Mouse (Mus musculus) adrenal gland, postnatal 10 days (tissue): ENCODE measurements around the gene Nfkbie. TPM values are rescaled to one million over a fixed set of nuclear protein-coding genes. Genes with fewer than 3 reads are reported as not detected.

ENCODE experiments used
- DNase-seq: peaks from one replicate; pipeline ENCODE4 v3.0.0; 2021; ENCODE audit warnings: mixed read lengths
- total RNA-seq, 2 experiments: library from RNA; stranded (reverse); gene quantifications; 2 replicates each; pipeline ENCODE4 v1.2.3; 2021

The Nfkbie gene
- total RNA-seq, 2 experiments from 2014 or later, result 4.4 to 6.2 TPM

DNA sequence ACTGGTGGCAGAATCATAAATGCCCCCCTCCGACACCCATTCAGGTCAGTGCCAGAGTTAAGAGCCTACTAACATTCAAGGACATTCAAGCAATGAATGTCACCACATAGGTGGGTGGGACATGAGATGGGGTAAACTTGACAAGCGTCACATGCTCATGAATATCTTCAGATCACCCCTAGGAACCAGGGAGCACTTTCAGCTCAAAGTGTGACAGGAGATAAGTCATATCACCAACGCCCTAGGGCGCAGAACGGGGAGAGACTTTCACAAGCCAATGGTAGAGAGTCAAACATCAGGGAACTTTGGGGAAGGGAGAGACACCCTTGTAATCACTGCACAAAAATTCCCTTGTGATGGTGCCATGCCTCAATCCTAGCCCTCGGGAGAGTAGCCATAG is 26.7 kb downstream of the Nfkbie start:
- no peak for DNase-seq

- DNase-seq, result no peak
Measured at GRCm38 (mm10) chr17:45582715-45583355, 27.3 kb downstream of the Nfkbie start.

DNA sequence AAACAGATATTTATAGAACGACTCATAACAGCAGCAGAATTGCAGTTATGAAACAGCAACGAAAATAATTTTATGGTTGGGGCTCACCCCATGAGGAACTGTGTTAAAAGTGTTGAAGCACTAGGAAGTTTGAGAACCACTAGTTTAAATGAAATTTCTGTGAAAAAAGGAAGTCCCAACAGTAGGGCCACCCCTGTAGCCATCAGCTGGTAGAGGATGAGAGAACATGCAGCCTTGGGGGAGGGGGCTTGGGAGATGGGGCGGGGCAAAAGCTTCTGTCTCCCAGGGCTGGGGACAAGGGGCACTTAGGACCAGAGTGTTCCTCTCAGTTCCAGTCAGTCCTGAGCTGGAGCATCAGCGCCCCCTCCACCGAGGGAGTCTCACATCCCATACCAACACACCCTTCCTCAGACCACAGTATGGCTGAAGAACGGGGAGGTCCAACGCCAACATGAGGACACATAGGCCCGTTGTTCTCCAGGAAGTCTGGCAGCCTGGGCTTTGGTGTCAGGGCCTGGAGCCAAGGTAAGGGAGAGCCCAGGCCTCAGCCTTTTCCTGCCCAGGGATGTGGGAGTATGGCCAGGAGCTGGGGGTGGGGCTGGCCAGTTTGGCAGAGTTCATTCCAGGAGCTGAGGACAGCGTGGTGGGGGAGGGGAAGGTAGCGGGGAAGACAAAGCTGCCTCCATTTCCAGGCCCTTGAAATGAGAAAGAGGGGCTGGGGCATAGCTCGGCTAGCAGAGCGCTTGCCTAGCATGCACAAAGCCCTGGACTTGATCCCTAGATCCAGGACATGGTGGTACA is 28.8 kb downstream of the Nfkbie start:
- peak; percentile 93 for DNase-seq

DNA sequence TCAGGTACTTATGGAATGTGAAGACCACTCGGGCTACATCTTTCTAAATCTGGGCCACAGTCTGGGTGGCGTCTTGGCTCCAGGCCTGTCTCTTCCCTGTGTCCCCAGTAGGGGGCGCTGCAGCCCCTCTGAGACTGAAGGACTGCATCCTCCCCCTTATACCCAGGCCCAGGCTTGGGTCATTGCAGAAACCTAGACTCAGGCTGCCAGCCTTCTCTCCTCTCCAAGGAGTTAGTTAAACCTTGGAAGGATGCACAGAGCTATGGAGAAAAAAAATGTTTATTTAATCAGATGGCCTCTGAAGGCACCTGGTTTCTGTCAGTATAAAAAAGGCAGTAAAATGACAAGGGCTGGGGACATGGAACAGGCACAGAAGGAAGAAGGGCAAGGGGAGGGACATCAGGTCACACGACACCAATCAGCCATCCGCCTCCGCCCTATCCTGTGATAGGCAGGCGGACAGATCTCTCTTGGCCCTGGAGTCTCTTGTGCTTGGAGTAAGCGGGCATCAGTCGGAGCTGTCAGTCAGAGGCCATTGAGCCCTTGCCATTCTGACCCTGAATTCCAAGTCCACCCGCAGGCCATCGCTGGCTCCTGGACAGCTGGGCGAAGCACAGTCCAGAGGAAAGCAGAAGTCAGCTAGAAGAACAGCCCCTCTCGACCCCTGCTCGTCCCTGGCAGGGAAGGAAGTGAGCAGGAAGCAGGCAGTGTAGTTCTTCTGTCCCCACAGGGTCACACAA is 29.6 kb downstream of the Nfkbie start:
- DNase-seq, result peak; percentile 87

- no peak for DNase-seq
Measured at GRCm38 (mm10) chr17:45585725-45586448, 30.4 kb downstream of the Nfkbie start.

DNA sequence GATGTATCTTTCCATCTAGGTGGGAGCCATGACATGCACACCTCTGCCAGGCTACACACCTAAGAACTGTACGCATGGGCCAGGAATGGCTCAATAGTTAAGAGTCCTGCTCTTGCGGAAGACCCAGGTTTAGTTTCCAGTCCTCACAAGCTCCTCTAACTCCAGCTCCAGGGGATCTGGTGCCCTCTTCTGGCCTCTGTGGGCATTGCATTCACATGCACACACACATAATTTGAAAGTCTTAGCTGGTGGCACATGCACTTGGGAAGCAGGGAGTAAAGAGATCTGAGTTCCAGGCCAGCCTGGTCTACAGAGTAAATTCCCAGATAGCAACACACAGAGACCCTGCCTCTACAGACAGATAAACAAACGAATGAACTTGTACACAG is 30.9 kb downstream of the Nfkbie start:
- peak; percentile 48 for DNase-seq

GRCm38 (mm10) chr17:45588370-45588769 is 32.9 kb downstream of the Nfkbie start:
- no peak for DNase-seq

DNA sequence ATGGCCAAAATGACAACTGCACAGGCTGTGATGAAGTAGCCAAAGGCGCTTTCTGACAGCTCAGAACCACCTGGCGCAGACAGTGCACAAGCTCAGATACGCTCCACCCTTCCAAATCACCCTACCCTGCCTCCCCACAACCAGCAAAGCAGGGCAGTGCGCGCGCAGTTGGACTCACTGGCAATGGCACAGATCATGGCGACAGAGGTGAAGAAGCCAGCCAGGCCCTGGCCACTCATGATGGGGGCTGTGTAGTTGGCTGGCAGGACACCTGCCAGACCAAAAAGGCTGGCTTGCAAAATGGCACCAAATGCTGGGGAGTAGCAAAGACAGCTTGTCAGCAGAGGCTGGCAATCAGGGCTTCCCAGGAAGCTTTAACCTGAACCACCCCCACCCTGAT is 33.7 kb downstream of the Nfkbie start:
- peak; percentile 55 for DNase-seq

DNA sequence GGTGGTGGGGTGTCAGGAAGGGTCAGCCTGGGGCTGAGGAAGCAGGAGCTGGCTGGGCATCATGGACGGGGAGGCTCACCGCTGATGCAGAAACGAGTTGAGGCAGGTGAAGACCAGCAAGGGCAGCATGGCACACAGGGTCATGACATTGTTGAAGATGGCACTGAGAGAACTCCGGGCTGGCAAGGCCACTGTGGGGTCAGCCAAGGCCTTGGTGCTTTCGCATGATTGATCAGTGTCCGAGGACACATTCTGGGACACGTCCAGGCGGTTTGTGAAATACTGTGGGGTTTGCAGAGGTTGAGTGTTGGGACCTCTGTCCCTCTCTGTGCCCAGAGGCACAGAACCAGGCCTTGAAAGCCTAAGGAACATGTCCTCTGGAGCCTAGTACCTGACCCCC is 34.3 kb downstream of the Nfkbie start:
- DNase-seq, result peak; percentile 85

DNA sequence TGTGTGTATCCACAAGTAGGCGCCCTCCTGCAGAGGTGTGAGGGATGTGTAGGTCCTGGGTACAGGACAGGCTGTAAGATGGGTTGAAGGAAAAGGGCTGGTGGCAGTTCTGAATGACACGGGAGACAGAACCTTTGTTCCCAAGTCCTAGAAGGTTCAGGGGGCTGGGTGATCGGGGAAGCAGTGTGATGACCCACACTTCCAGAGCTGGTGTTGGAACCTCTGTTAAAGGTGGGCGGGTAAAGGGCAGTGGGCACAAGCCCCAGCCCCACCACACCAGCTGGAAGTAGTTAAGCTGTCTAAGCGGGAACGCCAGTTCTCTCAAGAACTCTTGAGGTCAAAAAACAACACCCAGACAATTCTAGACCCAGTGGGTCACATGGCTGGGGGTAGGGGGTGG is 34.9 kb downstream of the Nfkbie start:
- DNase-seq, result peak; percentile 8

DNA sequence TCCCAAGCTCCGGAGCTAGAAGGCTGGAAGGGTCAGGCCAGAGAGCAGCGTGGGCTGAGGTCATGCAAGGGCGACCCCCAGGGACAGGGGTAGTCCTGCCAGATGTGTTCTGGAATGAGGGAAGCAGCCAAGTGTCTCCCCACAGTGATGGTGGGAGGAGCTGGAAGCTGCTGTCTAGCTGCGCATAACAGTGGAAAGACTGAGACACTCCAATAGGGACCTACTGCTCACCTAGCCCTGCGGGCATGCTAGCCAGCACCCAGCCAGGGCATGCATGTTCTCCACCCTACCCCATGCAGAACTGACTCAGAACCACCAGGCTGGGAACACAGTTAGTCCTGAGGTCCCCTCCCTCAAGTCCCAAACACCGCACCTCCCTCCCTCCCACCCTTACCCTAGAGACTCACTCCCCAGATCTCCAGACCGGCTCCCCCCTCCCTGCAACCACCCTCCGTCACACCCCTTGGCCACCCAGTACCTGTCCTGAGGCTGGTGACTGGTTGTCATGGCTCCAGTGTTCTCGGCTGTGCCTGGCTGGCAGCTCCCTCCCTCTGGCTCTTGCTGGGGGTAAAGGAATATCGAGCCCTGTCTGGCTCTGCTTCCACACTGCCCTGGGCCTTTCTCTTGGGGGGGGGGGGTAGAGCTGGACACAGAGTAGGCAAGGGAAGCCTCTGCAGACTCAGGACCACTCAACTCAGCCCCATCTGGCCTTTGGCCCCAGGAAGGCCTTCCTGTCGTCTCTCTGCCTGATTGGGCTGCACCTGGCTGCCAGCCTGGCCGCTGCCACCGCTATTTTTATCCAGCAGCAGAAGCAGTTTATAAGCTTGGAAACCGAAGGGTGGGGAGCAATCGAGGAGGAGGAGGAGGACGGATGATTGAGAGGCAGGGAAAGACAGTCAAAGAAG is 36.5 kb downstream of the Nfkbie start:
- DNase-seq, result peak; percentile 64

GRCm38 (mm10) chr17:45592606-45593431 is 37.3 kb downstream of the Nfkbie start:
- peak; percentile 60 for DNase-seq

DNA sequence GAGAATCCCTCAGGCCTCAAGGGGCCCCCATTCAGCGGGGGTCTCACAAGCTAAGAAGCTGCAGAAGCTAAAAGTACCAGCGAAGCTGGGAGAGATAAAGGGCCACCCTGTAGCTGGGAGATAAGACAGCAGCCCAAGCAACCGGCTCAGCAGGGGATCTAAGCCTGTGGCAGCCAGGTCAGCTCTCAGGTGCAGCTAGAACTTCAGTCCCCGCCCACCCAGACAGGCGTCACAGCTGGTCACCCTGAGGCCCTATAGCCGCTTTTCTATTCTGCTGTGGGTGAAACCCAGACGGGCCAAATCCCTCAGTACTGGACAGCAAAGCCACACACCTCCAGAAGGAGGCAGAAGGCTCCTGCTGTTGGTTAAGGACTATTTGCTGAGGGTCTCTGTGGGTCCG is 38.0 kb downstream of the Nfkbie start:
- DNase-seq, result peak; percentile 39

GRCm38 (mm10) chr17:45594195-45594594 is 38.7 kb downstream of the Nfkbie start:
- DNase-seq, result peak; percentile 3

DNA sequence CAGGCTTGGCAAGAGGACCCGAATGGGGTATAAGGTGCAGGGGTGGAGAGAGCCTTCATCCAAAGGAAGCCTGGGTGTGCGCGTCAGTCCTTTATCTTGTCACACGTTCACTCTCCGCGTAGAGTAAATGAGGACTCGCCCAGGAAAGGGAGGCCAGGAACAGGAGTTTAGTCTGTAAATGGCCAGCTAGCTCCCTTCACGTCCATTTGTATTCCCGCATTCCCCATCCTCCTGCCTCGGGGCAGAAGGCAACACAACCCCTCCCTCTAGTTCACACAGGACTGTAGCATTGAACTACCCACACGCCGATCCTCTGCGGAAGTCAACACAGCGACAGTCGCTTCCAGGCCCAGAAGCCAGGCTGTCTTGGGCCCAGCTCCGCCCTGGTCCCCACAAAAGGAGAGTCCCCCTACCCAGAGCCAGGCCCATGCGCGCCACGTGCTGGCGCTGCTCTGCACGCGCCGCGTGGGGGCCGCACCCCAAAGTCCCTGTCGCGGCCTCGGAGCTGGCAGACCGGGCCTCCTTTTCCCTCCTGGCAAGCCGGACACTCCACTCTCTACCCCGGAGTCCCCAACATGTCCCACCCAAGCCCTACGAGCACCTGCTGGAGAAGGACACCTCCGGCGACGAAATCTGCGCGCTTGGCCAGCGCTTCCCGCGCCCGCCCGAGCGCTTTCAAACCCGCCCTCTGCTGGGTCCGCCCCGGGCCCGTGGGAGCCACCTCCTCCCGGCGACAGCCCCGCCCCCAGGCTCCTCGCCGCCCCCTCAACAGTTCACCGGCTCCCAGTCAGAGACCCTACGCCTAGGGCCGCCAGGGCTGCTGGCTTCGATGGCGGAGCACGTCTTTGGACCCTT is 39.6 kb downstream of the Nfkbie start:
- DNase-seq, result peak; percentile 90

DNA sequence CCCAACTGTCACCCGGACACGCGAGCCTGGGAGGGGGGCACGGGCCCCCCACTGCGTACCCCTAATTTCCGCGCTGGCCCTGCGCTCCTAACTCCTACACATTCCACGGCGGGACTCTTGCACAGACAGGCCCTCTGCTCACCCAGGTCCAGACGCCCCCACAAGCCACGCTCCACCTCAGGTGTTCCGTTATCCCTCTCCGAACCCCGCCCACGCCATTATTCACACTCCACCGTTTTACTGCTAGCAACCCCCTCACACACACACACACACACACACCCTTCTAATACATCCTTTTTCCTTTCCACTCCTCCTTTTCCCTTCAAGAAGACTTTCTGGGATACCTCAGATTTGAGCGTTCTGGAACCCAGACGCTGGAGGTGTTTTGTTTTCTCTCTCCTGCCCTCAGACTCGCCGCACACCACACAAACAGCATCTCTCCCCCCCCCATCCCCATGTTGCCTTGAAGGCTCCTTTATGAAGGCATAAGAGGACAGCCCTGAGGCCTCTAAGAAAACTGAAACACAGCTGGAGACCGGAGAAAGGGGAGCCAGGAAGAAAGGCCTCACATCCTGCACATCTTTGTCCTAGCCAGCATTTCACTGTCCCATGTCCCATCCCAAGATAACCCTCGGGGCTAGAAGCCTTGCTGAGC is 40.4 kb downstream of the Nfkbie start:
- no peak for DNase-seq

- DNase-seq, result peak; percentile 91
Measured at GRCm38 (mm10) chr17:45596631-45597396, 41.3 kb downstream of the Nfkbie start.

GRCm38 (mm10) chr17:45597787-45598186 is 42.3 kb downstream of the Nfkbie start:
- DNase-seq, result peak; percentile 53
